Mouse (Mus musculus): Measurements from ENCODE around the gene Dcdc2b.

The Dcdc2b gene

DNA sequence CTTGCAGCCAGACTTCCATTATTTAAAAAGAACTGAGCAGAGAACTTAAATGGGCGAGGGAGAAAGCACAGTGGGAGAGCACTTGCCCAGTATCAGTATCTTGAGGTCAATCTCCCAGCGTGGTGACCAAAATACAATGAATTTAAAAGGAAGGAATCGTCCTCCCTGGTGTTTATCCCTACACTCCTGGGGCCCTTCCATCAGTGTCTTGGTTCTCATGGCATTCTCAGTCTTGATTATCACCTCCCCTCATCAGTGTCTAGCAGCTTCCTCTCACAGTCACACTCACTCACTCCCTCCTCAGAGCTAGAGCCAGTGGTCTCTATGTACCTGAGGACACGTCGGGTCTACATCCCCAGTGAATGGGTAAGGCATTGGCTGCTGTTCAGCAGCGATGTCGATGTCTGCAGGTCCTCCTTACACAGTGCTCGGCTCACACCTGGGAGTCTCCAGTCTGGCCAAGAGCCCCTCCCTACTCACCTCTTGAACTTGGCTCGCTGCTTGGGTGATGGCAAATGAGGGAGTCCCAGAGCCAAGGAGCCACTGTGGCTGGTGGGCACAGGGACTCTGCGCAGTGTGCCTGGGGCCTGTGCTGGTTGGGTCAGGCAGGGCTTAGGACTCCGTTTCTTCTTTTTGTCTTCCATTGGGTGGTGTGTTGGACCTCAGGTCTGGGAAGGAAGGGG, 8.2 kb upstream of the Dcdc2b start:
- no peak for DNase-seq (ENCODE audit: low read depth in 1 of 2, low spot score in 2 of 2)

GRCm38 (mm10) chr4:129621283-129621841, 7.3 kb upstream of the Dcdc2b start:
- DNase-seq (ENCODE audit: low read depth in 1 of 2, low spot score in 2 of 2) = no peak

DNA sequence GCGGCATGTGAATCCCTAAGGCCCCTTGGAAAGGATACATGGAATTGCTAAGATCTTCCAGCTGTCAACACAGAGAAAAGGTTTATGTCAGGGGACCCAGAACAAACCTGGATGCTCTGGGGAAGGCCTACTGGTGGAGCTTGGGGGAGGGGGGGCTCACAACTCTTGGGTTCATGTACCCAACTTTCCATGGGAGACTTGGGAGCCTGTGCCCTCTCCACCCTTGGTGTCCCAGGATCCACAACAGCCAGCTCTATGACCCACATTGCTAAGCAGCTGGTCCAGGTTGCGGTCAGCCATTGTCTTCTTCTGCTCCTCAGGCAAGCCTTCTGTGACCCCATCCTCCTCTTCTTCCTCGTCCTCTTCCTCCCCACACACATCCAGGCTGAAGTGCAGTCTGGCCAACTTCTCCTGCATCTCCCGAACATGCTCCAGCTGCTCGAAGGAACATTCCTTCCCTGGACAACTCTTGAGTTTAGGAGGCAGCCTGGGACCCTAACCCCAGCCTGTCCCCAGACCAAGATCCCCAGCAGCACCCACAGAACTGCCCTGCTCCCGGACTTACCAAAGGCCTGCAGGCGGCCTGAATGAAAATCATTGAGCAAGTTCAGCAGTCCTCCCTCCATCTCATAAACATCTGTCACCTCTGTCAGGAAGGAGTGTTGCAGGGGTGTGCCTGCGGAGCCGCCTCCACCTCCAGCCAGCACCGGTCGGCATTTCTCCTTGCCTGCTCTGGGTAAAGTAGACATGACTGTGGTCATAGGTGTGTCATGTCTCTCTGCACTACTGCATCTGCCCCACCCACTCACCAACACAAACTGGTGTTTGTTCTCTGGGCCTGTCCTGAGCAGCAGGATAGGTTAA, 6.6 kb upstream of the Dcdc2b start:
- no peak for DNase-seq (ENCODE audit: low read depth in 1 of 2, low spot score in 2 of 2)

DNA sequence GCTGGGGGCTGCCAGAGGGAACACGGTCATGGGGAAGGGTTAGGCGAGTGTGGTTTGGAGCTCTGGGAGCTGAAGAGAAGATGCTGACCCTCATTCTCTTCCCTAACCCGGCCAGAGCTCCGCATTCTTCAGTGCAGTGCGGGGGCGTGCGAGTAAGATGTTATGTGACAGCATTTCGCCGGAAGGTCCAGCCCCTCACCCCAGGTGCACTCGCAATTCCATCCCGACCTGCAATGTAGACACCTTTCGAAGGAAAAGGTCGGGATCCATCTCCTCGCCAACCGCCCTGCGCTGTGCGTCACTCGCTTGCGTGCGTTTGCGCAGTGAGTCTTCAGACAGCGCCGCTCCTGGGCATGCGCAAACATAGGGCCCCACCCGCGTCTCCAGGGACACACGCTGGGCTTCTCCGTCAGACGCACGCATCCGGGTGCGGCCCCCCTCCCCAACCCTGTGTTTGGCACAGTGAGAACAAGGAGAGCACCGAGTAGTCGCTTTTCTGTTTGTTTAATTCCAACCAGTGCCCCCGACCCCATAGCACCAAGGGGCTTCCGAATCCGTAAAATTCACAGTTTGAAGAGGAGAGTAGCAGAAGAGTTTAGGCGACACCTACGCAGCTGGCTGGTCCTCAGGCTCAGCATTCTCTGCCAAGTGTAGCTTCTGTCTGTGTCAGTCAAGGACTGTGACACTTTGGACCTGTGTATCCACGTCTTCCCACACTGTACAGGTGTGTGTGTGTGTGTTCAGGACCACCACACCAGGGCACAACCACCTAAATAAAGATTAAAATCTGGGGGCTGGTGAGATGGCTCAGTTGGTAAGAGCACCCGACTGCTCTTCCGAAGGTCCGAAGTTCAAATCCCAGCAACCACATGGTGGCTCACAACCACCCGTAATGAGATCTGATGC, 5.0 kb upstream of the Dcdc2b start, which contains the start of gene Iqcc:
Gene Iqcc (minus strand): TSS at position 314 of the 906 bp plus-strand sequence.
- peak; percentile 66 to 83 for DNase-seq (ENCODE audit: low read depth in 1 of 2, low spot score in 2 of 2)

DNA sequence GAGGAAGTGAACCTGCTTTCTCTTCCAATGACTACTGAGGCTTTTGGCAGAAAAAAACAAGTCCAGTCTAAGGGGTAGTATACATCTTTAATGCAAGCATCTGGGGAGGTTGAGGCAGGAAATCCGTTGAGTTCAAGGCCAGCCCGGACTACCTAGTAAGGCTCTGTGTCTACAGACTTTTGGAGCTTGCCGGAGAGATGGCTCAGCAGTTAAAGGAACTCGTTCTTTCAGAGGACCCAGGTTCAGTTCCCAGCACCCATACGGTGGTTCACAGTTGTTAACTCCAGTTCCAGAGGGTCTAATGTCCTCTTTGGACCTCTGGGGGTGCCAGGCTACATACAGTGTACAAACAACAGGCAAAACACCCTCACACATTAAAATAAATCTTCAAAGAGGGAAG, 4.0 kb upstream of the Dcdc2b start:
- no peak for DNase-seq (ENCODE audit: low read depth in 1 of 2, low spot score in 2 of 2)

- no peak for DNase-seq (ENCODE audit: low read depth in 1 of 2, low spot score in 2 of 2)
Observed at GRCm38 (mm10) chr4:129617121-129617641, 3.1 kb upstream of the Dcdc2b start.

DNA sequence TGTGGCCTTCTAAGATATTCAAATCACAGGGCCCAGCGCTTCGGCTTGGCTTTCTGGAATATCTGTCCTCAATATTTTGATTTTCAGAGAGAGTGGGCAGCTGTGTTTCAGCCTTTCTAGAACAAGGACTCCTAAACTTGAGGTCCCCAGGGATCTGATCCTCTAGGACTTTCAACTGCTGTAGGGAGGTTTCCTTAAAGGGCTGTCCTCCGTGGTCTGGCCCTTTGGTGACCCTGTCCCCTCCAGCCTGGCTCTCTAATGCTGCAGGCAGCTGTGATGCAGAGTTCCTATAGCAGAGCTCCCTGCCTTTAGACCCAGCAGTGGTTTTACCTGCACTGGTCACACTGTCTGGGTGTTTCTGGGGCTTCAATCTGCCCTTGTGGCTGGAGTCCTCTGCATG, 2.6 kb upstream of the Dcdc2b start:
- no peak for DNase-seq (ENCODE audit: low read depth in 1 of 2, low spot score in 2 of 2)

GRCm38 (mm10) chr4:129615801-129616290, 1.8 kb upstream of the Dcdc2b start:
- DNase-seq (ENCODE audit: low read depth in 1 of 2, low spot score in 2 of 2) = no peak

- no peak for DNase-seq (ENCODE audit: low read depth in 1 of 2, low spot score in 2 of 2)
Observed at GRCm38 (mm10) chr4:129610472-129610871, 3.6 kb downstream of the Dcdc2b start.

- no peak for DNase-seq (ENCODE audit: low read depth in 1 of 2, low spot score in 2 of 2)
Observed at GRCm38 (mm10) chr4:129610026-129610425, 4.0 kb downstream of the Dcdc2b start.

DNA sequence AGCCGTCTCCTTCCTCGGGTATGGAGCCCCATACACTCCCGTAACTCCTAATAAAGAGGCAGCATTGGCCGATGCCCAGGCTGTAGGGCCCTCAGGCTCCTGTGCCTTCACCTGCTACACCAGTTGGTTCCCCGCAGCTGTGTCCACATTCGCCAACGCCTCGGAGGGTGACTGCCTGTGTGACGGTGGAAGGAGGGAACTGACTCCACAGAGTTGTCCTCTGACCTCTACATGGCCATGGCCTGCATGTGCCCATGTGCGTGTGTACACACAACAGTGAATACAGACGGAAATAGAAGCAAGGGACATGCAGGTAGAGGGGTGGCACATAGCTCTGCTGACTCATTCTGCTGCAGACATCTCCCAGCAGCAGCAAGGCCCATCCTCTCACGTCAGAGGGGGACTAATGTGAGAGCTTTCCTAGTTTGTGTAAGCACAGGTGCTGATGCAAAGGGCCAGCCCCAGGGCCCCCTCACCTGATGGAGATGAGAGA, 4.9 kb downstream of the Dcdc2b start:
- no peak for DNase-seq (ENCODE audit: low read depth in 1 of 2, low spot score in 2 of 2)

DNA sequence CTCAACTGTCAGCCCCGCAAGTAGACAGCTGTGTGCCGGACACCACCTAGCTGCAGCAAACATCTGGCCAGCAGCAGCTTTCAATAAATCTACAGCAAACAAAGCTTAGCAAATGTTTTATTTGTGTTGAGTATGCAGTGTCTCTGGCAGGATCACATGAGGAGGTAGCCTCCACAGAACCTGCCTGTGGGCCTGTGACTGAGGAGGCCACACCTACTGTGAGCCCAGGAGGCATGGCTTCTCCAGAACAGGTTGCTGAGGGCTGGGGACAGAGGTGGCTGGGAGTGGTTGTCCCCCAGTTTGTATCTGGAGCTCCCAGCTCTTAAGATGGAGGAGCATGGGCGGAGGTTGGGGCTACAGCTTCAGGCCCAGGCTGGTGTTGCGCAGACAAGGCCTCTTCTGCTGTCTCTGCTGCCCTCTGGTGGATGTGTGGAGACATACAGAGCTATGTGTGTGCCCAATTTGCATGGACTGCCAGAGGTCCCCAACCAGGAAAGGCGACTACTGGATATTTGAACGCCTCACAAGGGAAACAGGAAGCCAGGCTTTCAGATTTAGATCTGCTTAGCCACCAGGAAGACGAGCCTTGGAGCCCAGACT, 5.5 kb downstream of the Dcdc2b start:
- peak in 1 of 2 experiments; percentile 60 for DNase-seq (ENCODE audit: low read depth in 1 of 2, low spot score in 2 of 2)

GRCm38 (mm10) chr4:129600233-129601158, 13.6 kb downstream of the Dcdc2b start, which contains the start of the genes Eif3i and Tmem234:
TSS of gene Eif3i (minus strand) at chr4:129600648.
TSS of gene Tmem234 (plus strand) at chr4:129600668.
- DNase-seq (ENCODE audit: low read depth in 1 of 2, low spot score in 2 of 2) = peak; percentile 49 to 70

DNA sequence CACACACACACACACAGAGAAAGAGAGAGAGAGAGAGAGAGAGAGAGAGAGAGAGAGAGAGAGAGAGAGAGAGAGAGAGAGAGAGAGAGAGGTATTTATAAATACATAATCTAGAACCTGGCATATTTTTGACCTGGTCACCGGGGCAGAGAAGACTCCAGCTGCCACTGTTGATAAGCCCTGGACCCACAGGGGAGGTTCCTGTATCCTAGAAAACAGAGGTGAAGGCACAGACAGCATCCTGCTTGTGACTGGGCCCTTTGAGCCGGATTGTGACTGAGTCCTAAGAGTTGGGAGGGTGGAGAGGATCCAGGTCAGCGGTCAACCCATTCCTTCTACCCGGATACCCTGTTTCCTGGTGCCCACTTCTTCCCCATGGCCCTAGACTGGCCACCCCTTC, 25.2 kb downstream of the Dcdc2b start:
- DNase-seq (ENCODE audit: low read depth in 1 of 2, low spot score in 2 of 2) = no peak

- DNase-seq (ENCODE audit: low read depth in 1 of 2, low spot score in 2 of 2) = no peak
Observed at GRCm38 (mm10) chr4:129586943-129587342, 27.1 kb downstream of the Dcdc2b start.

- no peak for DNase-seq (ENCODE audit: low read depth in 1 of 2, low spot score in 2 of 2)
Observed at GRCm38 (mm10) chr4:129585773-129586172, 28.3 kb downstream of the Dcdc2b start.

DNA sequence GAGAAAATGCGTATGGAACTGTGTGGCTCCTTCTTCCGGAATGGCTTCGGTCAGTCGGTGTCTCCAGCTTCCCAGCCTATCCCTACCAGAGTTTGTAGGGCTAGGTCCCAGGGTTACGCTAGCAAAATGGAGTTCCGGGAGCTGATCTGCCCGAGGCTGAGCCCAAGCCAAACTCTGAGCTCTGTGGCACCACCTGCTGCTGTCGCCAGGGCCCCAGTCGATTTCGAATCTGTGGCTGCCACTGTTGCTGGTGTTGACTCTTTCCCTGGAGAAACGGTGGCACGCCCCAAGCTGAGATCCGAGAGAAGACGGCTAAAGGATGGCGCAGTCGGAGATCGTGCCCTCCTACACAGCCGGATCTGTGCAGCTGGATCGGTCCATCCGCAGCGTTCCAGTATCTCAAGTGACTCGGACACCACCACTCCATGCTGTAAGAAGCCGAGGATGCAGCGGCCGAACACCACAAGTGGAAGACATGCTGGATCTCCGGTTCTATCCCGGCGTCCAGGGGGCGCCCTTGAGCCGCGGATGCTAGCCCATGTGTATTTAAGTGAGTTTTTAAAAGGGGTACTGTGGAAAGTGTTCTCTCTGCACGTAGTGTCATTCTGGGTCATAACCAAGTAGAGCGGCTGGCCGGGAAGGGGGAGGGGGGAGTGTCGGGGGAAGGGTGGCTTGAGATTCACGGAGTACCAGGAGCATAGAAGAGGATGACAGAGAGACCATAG, 29.0 kb downstream of the Dcdc2b start:
- peak; percentile 54 to 74 for DNase-seq (ENCODE audit: low read depth in 1 of 2, low spot score in 2 of 2)

GRCm38 (mm10) chr4:129584370-129584769, 29.7 kb downstream of the Dcdc2b start:
- DNase-seq (ENCODE audit: low read depth in 1 of 2, low spot score in 2 of 2) = no peak
